Mouse (Mus musculus): ENCODE data around the gene Ccdc115. TPM values are rescaled to one million over a fixed set of nuclear protein-coding genes. Genes with fewer than 3 reads are reported as not detected.

Ccdc115 gene
- total RNA-seq (2014; rRNA removed) (38.3 and 47.8 TPM in 2 replicates), polyA plus RNA-seq (2015; fragmentation: Nextera tagmentation; extraction: Ambion mirVana) (51.7 and 52.0 TPM in 2 replicates)

GRCm38 (mm10) chr1:34439215-34439960, at the start of gene Ccdc115, which contains the start of gene Imp4:
Gene Ccdc115, minus strand, starts transcription at chr1:34439672.
Gene Imp4, plus strand, starts transcription at chr1:34439851.
- H3K27ac ChIP-seq, result peak within 1 kb of the TSS; percentile 66
- peak; percentile 100 for DNase-seq (ENCODE audit: low spot score)
- under 1% methylated on average over 48 of the region's 48 CpGs for WGBS

GRCm38 (mm10) chr1:34487383-34487782, 47.9 kb upstream of the Ccdc115 start:
- DNase-seq (ENCODE audit: low spot score) (no peak), ATAC-seq (no peak)
- H3K9ac ChIP-seq (replicated peaks; ENCODE audit: low read length), result no peak overlapping the region
- no peak for TF ChIP-seq CTCF (IDR thresholded peaks at IDR 0.05; ENCODE audit: low read depth)
- H3K4me2 ChIP-seq (ENCODE audit: low read depth, low read length), result no peak overlapping the region
- no peak overlapping the region for H3K4me3 ChIP-seq (ENCODE audit: low read length)
- H3K27me3 ChIP-seq (ENCODE audit: insufficient read depth, low read length), result no peaks in the 10 kb centered on the region
- H3K27ac ChIP-seq, result no peak overlapping the region
- H3K36me3 ChIP-seq (ENCODE audit: insufficient read depth, low read length), result no peaks in the 10 kb centered on the region
- H3K4me1 ChIP-seq (ENCODE audit: insufficient read depth, low read length), result no peaks in the 10 kb centered on the region
- 88% methylated on average over 3 of the region's 3 CpGs for WGBS
- 0 out of 2 replicates have a peak, but pooled peaks cover 2% of the 10 kb centered on the region for H3K9me3 ChIP-seq (ENCODE audit: low read length)

More at GRCm38 (mm10) chr1:34439215-34439960, at the start of gene Ccdc115, which contains the start of gene Imp4:
- peak within 1 kb of the TSS; percentile 59 for H3K9ac ChIP-seq (replicated peaks; ENCODE audit: low read length)
- peaks cover 9% of the 10 kb centered on the region; the same call in 1 of the 2 replicates for H3K4me1 ChIP-seq (ENCODE audit: insufficient read depth, low read length)
- H3K4me2 ChIP-seq (ENCODE audit: low read depth, low read length), result peak within 1 kb of the TSS; percentile 67
- peaks cover 19% of the 10 kb centered on the region; the same call in 1 of the 2 replicates for H3K36me3 ChIP-seq (ENCODE audit: insufficient read depth, low read length)
- H3K4me3 ChIP-seq (ENCODE audit: low read length), result peak within 1 kb of the TSS; percentile 68
- peak; percentile 96 for ATAC-seq
- H3K27me3 ChIP-seq (ENCODE audit: insufficient read depth, low read length), result no peaks in the 10 kb centered on the region
- no peaks in the 10 kb centered on the region for H3K9me3 ChIP-seq (ENCODE audit: low read length)
- TF ChIP-seq CTCF (IDR thresholded peaks at IDR 0.05; ENCODE audit: low read depth), result 0 out of 2 replicates have a peak, but pooled peaks have one; percentile 2

- no peaks in the 10 kb centered on the region for H3K27me3 ChIP-seq (ENCODE audit: insufficient read depth, low read length)
- H3K4me1 ChIP-seq (ENCODE audit: insufficient read depth, low read length), result no peaks in the 10 kb centered on the region
- no peak overlapping the region; the same call in 1 of the 2 replicates for H3K27ac ChIP-seq
- 14% methylated on average over 25 of the region's 25 CpGs for WGBS
- H3K4me2 ChIP-seq (ENCODE audit: low read depth, low read length), result peak overlapping the region; percentile 51
- H3K4me3 ChIP-seq (ENCODE audit: low read length), result peak overlapping the region; percentile 27
- no peaks in the 10 kb centered on the region for H3K36me3 ChIP-seq (ENCODE audit: insufficient read depth, low read length)
- peak; percentile 91 for TF ChIP-seq CTCF (IDR thresholded peaks at IDR 0.05; ENCODE audit: low read depth)
- no peaks in the 10 kb centered on the region for H3K9me3 ChIP-seq (ENCODE audit: low read length)
- peak; percentile 79 for DNase-seq (ENCODE audit: low spot score)
- H3K9ac ChIP-seq (replicated peaks; ENCODE audit: low read length), result peak overlapping the region; percentile 25; the same call in 1 of the 2 replicates
- peak; percentile 87 for ATAC-seq
Measured at GRCm38 (mm10) chr1:34485461-34486188, 46.2 kb upstream of the Ccdc115 start.

GRCm38 (mm10) chr1:34484470-34484869, 45.0 kb upstream of the Ccdc115 start:
- DNase-seq (ENCODE audit: low spot score) (no peak), ATAC-seq (no peak)
- Histone ChIP-seq H3K9me3 (ENCODE audit: low read length) (no peaks in the 10 kb centered on the region), H3K4me1 (ENCODE audit: insufficient read depth, low read length) (no peaks in the 10 kb centered on the region), H3K27ac (no peak overlapping the region), H3K36me3 (ENCODE audit: insufficient read depth, low read length) (no peaks in the 10 kb centered on the region), H3K4me2 (ENCODE audit: low read depth, low read length) (no peak overlapping the region), H3K9ac (replicated peaks; ENCODE audit: low read length) (no peak overlapping the region), H3K27me3 (ENCODE audit: insufficient read depth, low read length) (no peaks in the 10 kb centered on the region), H3K4me3 (ENCODE audit: low read length) (no peak overlapping the region)
- WGBS, result 74% methylated on average over 10 of the region's 10 CpGs
- no peak for TF ChIP-seq CTCF (IDR thresholded peaks at IDR 0.05; ENCODE audit: low read depth)

- no peak for DNase-seq (ENCODE audit: low spot score)
- Histone ChIP-seq H3K9me3 (ENCODE audit: low read length) (no peaks in the 10 kb centered on the region), H3K27me3 (ENCODE audit: insufficient read depth, low read length) (no peaks in the 10 kb centered on the region), H3K36me3 (ENCODE audit: insufficient read depth, low read length) (no peaks in the 10 kb centered on the region), H3K4me3 (ENCODE audit: low read length) (no peak overlapping the region), H3K27ac (no peak overlapping the region), H3K4me2 (ENCODE audit: low read depth, low read length) (no peak overlapping the region), H3K4me1 (ENCODE audit: insufficient read depth, low read length) (no peaks in the 10 kb centered on the region), H3K9ac (replicated peaks; ENCODE audit: low read length) (no peak overlapping the region)
- no peak for TF ChIP-seq CTCF (IDR thresholded peaks at IDR 0.05; ENCODE audit: low read depth)
- WGBS, result 74% methylated on average over 5 of the region's 5 CpGs
- ATAC-seq, result no peak
Measured at GRCm38 (mm10) chr1:34481920-34482669, 42.6 kb upstream of the Ccdc115 start.

GRCm38 (mm10) chr1:34480801-34481200, 41.3 kb upstream of the Ccdc115 start:
- no peaks in the 10 kb centered on the region for H3K27me3 ChIP-seq (ENCODE audit: insufficient read depth, low read length)
- H3K4me1 ChIP-seq (ENCODE audit: insufficient read depth, low read length), result no peaks in the 10 kb centered on the region
- ATAC-seq (no peak), DNase-seq (ENCODE audit: low spot score) (no peak)
- no peak overlapping the region for H3K27ac ChIP-seq
- TF ChIP-seq CTCF (IDR thresholded peaks at IDR 0.05; ENCODE audit: low read depth), result no peak
- H3K36me3 ChIP-seq (ENCODE audit: insufficient read depth, low read length), result no peaks in the 10 kb centered on the region
- H3K4me2 ChIP-seq (ENCODE audit: low read depth, low read length), result no peak overlapping the region
- 75% methylated on average over 5 of the region's 5 CpGs for WGBS
- H3K9ac ChIP-seq (replicated peaks; ENCODE audit: low read length), result no peak overlapping the region
- H3K9me3 ChIP-seq (ENCODE audit: low read length), result no peaks in the 10 kb centered on the region
- no peak overlapping the region for H3K4me3 ChIP-seq (ENCODE audit: low read length)

All from hindbrain, postnatal 0 days (tissue).